Mouse (Mus musculus): ENCODE data around the gene Jade3.

The Jade3 gene

DNA sequence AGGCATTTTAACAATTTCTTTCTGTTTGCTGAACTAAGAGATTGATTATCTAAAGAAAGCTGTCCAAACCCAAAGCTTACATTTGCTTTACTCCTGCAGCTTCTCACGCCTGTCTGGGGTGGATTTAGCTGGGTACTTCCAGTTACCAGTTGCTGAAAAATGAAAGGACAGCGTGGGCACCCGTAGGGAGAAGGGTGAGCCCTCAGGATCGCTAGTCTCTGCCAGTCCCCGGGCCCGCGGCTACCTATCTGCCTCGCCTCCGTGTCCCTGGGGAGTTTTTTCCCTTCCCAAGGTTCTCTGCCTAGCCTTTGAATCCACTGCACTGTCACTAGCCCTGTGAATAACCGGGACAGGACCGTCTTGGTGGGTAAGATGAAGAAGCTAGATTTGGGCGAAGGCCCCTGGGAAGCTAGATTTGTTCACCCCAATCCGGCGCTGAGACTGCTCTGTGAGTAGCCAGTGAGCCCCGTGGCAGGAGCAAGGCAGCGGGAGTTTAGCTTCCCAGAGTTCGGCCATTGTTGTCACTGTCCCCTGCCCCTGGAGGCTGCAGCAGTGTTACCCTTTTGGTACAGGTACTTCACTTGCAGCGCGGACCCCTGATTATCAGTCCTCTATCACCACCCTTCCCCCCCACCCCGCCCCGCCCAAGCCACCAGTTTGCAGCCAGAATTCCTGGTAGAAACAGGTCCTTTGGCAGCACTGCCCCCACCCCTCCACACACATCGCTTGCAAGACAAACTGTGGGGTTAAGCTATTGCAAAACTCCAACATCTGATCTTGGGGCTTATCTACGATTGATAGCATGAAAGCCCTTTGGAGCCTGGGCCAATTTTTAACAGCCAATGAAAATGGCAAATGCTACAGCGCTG is 122.8 kb downstream of the Jade3 start:
- peak; percentile 22 for DNase-seq

DNA sequence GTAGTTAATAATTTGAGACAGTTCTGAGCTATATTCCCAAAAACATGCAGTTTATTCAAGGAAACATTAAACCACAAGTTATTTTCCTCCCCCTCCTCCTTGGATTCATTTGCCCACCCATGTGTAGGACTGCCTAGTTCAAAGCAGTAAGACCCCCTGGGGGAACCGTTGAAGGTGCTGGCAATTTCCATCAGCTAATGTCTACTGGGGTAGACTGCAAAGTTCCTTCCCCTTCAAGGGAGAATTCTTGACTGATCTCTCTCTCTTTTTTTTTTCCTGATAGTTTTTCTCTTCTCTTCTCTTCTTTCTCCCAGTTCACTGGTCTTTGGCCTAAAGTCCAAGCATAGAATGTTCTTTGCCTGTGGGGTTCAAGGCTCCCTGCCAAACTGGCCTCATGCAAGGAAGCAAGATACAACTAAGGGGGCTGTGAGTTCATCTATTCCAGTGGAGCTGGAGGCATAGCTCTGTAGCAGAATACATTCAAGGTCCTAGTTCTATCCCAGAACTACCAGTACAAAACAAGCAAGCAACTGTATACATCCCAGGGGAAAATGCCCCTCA is 123.5 kb downstream of the Jade3 start:
- DNase-seq: peak; percentile 26

DNA sequence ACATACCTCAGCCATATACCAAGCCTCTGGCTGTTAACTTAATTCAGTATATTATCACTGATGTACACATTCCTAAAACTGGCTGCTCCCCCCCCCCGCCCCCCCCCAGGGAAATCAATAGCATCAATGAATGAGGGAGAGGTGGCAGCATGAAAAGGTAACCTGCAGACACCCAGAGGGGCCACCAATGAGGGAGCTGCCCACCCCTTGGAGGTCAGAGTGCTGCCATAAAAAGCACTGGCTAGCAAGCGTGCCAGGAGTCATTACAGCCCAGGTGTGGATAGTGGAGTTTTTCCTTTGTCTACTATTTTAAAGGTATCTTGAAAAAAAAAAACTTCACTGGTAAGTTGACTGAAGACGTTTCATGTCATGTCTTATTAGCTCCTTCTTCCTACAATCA is 124.0 kb downstream of the Jade3 start, which contains the start of gene Rgn:
Rgn (plus strand) TSS at position 256 of the 400 bp plus-strand sequence.
- DNase-seq: no peak

DNA sequence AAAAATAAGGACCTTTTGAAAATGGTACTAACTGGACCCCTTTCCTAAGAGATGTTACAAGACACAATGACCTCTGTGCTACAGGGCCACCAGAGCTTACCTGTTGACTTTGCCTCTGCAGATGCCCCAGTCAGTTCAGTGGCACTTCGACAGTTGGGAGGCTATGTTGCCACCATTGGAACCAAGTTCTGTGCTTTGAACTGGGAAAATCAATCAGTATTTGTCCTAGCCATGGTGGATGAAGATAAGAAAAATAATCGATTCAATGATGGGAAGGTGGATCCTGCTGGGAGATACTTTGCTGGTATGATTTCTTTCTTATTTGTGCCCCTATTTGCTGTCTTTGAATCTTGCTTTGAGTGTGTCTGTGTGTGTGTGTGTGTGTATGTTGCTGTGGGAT is 126.7 kb downstream of the Jade3 start:
- DNase-seq: no peak

DNA sequence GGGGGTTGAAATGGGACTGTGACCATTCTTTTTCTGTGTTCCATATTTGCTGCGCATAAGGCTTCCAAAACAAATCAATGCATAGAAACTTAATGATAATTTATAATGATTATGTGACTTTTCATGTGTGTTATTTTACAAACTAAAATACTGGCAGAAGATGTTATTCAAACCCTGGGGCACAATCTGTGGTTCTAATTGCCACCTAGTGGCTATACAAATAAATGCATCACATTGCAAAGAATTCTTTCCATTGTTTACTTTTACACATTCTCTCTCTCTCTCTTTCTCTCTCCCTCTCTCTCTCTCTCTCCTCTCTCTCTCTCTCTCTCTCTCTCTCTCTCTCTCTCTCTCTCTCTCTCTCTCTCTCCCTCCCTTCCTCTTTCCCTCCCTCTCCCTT is 136.4 kb downstream of the Jade3 start:
- DNase-seq: no peak

DNA sequence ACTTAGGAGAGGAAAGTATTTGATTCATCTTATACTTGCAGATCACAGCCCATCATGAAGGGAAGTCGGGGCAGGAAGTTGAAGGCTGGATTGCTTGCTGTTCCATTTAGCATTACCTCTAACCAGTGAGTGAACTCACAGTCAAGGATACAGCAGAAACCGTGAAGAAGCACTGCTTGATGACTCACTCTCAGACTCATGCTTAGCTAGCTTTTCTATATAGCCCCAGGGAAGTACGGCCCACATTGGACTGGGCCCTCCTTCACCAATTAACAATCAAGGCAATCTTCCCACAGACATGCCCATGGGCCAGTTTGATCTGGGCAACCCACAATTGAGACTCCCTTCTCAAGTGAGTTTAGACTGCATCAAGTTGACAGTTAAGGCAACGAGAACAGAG is 138.5 kb downstream of the Jade3 start:
- DNase-seq: no peak
